Mouse (Mus musculus) urinary bladder, adult 18-20 months (tissue): ENCODE results near the gene Zfp692.
"Not testable (repeated sequence)": the region's sequence is repeated elsewhere in the genome, so short reads cannot be mapped to it uniquely, and the experiment has no call there.

Experiments
- DNase-seq, 2 experiments: peaks; one replicate each; pipeline ENCODE4 v3.0.0; 2022; ENCODE audit warnings: low spot score in 2 of 2, mixed read lengths in 2 of 2

Gene Zfp692

DNA sequence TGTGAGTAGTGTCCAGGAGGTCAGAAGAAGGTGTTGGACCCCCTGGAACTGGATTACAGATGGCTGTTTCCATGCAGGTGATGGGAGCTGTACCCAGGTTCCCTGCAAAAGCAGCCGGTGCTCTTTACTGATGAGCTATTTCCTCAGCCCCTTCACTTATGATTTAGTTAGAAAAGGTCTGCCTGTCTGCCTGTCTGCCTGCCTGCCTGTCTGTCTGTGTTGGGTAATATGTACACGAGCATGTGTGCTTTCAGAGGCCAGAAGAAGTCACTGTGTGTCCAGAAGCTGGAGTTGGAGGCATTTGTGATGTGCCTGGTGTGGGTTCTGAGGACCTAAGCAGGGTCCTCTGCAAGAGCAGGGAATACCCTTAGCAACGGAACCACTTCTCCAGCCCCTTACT is 46.8 kb downstream of the Zfp692 start:
- DNase-seq, result no peak

DNA sequence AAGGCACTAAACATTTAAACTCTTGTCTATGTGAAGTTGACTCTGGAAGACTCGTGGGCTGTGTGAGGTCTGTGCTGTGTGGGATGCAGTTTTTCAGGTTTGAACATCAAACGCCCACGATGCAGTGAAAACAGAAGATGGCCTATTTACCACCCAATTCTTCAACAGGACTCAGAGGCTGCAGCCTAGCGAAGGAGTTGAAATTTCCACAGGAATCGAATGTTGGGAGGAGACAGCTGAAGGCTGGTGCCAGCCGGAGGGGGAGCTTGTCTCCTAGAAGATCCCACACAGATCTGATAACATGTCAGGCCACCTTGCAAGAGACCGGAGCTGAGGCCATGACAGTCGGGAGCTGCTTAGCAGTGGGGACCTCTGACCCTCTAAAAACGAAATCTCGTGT is 47.6 kb downstream of the Zfp692 start:
- no peak for DNase-seq

DNA sequence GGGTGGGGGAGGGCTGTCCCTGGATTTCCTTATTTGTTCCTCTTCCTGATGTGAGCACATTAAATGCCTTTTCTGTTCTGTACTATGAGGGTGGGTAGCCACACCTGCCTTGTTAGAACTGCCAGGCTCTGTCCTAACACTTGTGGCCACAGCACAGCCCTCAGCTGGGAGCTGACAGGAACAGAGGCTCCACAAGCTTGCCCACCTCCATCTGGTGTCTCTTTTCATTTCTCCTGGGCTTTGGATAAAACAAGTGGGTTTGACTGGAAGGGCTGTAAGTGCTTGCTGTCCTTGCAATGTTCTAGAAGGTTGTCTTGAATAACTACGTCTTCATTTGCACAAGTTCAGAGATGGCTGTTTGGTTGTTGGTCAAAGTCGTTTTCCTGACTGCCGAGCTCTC is 48.1 kb downstream of the Zfp692 start:
- DNase-seq, result no peak

DNA sequence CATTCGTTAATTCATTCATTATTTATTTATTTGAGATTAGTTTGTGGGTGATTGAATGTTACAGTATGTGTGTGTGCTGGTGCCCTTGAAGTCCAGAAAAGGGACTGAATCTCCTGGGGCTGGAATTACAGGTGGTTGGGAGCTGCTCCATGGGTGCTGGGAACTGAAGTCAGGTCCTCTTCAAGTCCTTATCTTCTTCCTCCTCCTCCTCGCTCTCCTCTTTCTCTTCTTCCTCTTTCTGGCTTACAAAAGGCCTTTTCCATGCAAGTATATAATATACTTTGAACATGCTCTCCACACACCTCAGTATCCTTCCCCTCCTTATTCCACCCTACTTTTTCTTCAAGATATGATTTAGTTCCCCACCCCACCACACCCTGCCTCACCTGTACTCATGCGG is 50.2 kb downstream of the Zfp692 start:
- no peak for DNase-seq

DNA sequence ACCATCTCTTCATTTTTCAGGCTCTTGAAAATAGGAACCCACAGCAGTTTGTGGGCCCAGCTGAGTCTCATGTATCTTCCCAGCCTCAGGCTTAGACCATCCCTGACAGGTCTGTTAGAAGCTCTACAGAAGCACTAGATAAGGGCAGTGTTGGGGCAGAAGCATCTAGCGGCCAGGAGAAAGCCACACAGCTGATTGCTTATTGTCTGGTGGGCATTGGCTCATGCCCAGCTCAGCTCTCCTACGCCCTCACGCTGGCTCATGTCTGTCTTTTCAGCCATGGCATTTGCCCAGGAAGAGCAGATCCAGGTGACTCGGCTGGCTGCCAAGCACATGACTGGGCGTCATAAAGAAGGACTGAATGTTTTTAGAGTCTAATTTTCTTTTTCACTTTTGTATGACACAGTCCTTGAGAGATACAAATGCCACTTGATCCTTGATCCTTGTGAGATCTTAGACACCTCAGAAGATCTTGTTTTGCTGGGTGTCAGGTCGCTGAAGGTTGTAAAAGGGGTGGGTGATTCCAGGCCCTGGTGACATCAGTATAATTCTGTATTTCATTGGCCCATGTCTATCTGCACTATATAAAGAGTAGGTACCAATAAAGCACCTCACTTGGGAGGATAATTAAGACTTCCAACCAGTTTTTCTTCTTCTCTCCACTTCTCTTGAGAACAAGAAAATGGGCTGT is 51.1 kb downstream of the Zfp692 start:
- DNase-seq, result no peak

DNA sequence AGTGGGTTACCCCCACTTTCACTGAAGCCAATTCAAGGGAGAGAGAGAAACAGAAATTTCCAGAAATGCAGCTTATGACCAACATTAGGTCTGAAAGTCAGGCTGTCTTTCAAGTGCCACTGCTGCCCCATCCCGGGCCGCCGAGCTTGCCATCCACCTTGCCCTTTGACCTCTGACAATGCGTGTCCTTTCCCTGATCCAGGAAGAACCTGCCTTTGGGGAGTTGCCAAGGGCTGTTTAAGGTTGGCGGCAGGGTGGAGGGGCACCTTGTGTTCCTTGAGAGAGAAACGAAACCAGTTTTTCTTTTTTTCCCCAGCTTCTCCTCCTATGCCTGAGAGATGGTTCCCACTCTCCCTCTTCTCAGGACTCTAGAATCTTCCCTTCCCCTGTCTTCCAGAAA is 55.7 kb downstream of the Zfp692 start:
- DNase-seq, result not testable (repeated sequence)
